Mouse (Mus musculus) cerebellum, postnatal 14 days (tissue): ENCODE results near the gene Cys1.

Experiments used
- DNase-seq, 2 experiments: peaks; one replicate each; pipeline ENCODE4 v3.0.0; 2021; ENCODE audit warnings: mixed read lengths in 2 of 2

Gene Cys1

DNA sequence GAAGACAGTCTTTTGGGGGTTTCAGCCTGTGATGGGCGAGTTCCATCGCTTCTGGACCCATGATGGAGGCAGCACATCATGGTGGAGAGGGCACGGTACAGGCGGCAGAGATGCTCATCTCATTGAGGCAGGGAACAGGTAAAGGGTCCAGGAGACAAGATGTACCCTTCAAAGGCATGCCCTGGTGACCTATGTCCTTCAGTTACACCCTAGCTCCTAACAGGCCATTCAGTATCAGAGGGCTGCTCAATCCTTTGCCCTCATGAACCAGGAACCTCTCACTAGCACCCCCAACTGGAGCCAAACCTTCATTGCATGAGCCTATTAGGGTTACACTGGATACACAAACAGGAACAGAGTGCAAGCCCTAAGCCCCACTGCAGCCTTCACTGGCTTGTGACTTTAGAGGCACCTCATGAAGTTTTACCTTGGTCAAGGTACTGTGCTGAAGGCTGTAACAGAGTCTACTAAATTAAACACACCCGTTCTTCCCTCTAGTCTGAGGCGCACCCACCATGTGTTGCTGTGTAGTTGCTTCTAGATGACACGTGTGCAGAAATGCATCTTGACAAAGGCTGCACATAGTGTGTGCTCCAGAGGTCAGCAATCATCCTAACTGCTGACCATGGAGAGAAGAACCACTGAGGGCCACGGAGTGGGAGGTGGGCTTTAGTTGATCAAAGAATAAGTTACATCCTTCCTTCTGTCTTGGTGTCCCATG lies 16.0 kb upstream of the Cys1 start:
- no peak for DNase-seq

GRCm38 (mm10) chr12:24696500-24697483 lies 15.2 kb upstream of the Cys1 start:
- peak; percentile 93 to 95 for DNase-seq

DNA sequence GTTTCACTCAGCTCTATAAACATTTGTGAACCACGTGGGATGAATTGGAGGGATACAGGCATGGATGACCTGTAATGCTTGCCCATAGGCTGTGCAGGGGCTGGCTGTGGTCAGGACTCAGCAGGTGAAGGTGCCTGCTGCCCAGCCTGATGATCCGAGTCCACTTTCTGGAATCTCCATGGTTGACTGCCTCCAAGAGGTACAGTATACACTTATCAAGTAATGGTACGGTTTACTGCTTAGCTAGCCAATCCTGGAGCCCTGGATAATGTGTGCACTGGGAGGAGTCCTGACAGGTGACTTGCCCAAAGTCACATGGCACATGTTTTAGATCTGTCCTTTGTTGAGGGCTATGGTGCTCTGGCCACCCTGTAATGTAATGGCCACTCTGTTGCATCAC lies 8.7 kb upstream of the Cys1 start:
- no peak for DNase-seq

DNA sequence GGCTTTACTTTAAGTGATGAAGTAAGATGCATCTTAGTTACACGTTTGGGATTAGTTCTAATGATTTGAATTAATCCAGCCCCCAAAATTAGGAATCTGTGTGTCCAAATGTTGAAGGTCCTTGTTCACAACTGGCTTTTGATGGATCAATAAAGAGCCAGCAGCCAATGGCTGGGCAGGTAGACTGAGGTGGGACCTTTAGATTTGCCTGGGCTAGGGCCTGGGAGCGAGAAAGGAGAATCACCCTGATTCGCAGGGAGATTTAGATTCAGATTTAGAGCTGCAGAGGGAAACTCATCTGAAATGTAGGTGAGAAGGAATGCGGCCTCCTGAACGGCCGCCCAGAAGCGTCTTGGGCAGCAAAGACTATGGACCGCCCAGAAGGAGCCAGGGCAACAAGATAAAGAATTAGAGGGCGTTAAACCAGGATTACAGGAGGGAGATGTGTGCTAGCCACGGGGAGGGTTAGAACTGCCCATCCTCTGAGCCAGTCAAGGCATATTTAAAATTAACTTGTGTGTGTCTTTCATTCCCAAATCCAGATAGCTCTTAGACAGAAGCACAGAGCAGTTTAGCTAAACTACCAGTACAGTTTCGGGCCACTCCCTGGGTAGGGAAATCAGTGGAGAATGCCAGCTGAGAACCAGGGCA lies 5.2 kb upstream of the Cys1 start:
- no peak for DNase-seq

DNA sequence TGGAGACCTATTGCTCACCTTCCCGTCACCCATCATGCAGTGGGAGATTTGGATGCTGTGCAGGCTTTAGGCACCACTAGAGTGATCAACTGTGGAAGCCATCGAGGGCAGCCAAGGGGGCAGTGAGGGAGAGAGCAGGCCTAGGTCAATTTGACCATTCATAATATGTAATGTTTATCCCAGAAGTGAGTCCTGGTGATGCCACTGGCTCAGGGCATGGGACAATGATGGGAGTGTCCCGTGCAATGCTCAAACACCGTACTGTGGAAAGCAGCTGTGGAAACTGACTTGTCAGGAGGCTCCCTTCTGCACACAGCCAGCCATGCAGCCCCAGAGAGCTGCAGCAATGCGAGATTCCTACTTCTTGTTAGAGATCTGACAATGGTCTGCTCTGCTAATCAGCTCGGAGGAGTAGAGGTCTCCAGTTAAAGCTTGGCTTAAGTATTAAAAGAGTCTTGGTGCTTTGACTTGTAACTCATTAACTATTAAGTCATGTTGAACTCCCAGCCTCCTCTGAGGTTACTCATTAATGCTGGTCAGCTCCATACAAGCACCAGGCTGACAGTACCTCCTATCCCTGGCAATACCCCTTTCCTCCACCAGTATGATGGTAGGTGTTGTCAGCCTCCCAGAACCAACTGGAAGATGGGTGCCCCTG lies 4.6 kb upstream of the Cys1 start:
- no peak for DNase-seq

- no peak for DNase-seq
Observed at GRCm38 (mm10) chr12:24683461-24683860, 1.8 kb upstream of the Cys1 start.

DNA sequence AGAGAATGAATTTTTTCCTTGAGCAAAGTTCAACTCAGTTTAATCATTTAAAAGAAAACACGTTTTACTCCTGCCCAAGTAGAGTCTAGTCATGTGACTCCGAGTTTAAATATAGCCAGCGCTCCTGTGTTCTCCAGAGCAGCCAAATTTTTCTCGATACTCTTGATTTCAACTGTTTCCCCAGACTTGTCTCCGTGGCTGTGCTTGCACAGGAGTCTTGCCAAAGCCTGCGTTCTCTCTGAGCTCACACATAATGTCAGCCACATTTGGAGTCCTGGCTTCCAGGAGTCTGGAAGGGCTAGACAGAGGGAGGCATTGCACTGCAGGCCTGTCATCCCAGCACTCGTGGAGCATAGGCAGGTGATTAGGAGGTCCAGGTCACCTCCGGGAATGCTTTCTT lies 950 bp upstream of the Cys1 start:
- DNase-seq, result no peak

DNA sequence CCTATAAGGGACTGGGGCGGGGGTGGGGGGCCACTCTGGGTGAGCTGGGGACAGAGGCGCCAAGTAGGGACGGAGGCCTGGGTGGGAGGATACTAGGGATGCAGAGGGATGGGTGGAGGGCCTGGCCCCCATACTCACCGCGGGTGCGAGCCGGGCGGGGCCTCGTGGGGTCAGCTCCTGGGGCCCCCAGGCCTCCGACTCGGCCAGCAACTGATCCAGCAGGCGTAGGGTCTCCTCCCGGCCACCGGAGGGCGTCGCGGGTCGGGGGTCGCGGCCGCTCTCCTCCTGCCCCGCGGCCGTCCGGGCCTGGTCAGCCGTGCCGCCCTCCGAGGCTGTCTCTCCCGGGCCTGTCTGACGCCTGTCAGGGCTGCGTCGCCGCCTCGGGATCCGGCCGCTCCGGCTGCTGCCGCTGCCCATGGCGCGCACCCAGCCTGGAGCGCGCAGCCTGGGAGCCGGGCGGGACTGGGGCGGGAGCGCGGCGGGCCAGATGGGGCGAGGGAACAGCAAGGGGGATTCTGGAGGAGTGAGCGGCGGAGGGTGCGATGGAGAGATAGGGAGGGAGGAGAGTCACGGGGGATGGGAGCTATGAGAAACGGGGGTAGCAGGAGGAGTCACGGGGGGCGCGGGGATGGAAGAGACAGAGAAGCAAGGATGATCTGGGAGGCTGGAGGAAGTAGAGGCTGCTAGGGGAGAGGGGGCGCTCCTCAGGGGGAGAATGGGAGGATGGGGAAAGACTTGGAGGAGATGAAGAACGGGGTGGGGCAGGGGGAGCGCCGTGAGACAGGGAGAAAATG lies 924 bp downstream of the Cys1 start:
- peak; percentile 23 to 36 for DNase-seq

GRCm38 (mm10) chr12:24680096-24680491 lies 1.5 kb downstream of the Cys1 start:
- DNase-seq, result no peak

- no peak for DNase-seq
Observed at GRCm38 (mm10) chr12:24662131-24662530, 19.5 kb downstream of the Cys1 start.

- DNase-seq, result no peak
Observed at GRCm38 (mm10) chr12:24661100-24661499, 20.5 kb downstream of the Cys1 start.

DNA sequence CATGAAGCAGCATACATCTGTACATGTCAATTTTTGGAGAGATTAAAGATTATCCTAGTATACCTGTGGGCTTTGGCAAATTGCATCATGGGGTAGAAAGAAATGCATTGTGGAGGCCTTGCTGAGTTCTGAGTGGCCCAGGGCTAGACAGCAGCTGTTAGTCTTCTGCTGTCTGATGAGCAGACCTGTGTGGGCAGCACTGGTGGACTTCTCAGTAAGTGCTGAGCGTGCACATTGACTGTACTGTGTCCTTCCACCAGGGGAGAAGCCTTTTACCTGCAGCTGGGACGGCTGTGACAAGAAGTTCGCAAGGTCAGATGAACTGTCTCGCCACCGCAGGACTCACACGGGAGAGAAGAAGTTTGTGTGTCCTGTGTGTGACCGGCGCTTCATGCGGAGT lies 21.7 kb downstream of the Cys1 start:
- no peak for DNase-seq

DNA sequence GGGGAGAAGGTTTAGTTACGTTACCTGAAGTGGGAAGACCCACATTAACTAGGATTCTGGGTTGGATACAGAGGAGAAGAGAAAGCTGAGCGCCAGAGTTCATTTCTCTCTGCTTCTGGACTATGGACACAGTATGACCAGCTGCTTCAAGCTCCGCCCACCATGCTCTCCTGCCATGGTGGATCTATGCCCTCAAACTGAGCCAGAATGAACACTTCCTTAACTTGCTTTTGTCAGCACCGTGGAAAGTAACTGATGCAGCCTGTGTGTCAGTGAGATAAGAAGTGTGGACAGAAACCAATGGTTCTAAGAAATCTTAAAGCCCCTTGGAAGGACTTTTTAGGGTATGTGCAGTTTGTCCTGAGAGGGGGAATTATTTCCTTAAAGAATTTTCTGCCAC lies 22.6 kb downstream of the Cys1 start:
- no peak for DNase-seq

DNA sequence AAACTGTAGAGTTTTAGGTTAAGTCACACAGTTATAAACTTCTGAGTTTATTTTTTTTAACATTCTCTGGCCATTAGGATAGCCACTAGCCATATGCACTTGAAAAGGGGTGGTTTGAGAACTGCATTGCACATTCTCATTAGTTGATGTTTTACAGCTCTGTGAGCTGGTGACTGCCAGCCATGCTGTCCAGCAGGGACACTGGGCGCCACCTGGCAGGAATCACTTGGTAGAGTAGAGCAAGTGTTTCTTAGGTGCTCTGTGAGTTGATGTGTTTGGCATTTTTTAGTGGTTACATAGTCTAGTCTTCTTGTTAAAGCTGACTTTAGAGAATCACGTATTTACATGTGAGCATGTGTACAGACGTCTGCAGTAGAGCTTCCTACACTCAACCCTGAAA lies 25.2 kb downstream of the Cys1 start:
- DNase-seq, result no peak

DNA sequence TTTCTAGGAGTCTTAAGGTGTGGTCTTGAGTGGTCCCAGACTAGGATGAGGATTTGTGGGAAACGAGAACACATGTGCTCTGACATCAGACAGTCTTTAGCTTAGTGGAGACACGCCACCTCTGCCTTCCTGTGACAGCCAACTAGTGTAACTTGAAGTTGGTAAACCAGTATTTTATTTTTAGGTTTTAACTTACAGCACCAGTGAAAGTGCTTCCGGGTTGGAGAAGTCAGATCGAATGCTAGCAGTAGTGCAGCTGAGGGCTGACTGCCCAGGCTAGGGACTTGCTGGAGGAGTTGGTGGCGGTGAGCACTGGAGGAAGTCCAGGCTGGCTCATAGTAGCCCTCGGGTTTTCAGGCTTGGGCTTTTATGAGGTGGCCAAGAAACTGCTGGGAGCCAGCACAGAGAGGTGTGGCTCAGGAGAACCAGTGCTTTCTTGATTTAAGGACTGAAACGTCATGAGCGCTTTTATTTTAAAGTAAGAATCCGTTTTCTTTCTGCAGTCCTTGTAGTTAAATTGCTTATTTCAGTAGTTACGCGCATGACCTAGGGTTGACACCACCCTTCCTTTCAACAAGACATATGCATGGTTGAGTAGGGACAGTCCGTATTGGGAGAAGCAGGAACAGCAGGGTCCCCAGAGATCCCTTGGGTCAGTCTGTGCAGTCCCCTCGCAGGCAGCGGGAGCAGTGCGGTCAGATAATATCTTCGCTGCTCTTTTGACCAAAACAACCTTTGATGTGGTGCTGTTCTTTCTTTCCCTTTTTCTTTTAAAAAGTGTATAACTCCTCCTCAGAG lies 27.3 kb downstream of the Cys1 start:
- DNase-seq, result no peak

DNA sequence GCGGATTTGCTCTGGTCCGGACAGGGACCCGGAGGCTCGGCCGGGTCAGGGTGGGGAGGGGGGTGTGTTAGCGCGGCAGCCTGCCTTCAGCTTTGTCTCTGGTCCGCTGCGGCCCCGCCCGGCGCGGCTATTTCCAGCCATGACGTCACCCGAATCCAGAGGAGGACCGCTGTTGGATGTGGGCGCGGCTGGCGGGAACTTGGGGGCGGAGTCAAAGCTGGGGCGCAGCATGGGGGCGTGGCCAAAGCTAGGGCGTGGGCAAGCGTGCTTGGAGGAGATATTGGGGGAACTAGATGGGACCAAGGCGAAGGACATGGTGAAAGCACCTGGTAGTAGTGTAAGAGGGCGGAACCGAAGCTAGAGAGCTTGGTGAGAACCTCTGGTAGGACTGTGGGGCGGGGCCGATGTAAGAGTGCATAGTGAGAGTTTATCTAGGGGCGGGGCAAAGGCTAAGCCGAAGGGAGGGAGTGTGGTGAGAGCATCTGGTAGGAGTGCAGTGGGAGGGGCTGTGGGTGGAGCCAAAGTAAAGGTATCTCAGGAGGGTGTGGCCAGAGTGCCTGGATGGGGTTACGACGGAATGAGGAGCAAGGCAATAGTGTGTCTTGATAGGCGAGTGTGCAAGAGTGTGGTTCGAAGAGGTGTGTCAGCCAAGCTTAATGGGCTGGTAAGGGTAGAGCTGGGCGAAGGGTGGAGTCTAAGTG lies 29.8 kb downstream of the Cys1 start:
- peak; percentile 83 to 90 for DNase-seq

DNA sequence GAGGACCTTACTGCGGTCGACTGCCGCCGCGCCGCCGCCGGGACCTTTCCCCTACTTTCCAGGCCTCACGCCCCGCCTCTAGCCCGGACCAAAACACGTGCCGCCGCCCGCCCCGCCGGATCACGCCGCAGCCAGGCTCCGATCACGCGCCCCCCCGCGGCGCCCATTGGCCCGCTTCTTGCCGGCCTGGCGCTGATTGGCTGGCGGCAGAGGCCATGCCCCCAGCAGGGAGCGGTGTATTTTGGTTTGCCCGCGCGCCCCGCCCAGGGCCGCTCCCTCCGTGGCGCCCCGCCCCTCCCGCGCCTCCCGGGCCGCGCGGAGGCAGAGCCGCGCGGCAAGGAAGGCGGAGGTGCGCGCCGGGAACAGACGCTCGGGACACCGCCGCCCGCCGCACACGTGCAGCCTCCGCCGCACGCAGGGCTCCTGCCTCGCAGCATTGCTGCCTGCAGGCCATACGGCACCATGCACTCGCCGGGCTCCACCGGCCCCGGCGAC lies 30.5 kb downstream of the Cys1 start, which contains the start of gene Klf11:
Klf11 (plus strand) TSS at position 212 of the 495 bp plus-strand sequence.
- DNase-seq, result peak; percentile 98

GRCm38 (mm10) chr12:24650415-24651062 lies 31.1 kb downstream of the Cys1 start:
- no peak for DNase-seq

DNA sequence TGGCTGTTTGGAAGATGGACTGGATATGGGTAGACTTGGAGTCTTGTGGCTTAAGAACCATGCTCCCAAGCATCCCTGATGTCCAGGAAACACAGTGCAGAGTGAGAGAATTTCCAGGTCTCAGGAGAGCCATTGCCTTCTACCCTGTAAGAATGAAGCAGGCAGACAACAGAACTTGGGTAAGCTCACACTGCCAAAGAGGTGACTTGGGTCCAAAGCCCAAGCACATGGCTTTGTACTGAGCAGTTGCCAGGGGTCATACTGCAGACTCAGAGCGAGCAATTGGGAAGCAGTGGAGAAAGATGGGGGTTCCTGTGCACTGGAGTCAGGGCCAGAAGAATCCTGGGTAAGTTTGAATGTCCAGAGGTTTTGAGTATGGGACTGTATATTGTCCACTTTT lies 33.5 kb downstream of the Cys1 start:
- DNase-seq, result no peak

GRCm38 (mm10) chr12:24645901-24646300 lies 35.7 kb downstream of the Cys1 start:
- DNase-seq, result no peak
